Mouse (Mus musculus) naive thymus-derived CD4-positive, alpha-beta T cell, adult 2 months (primary cell): ENCODE measurements around the gene Vdr.

Experiments
- DNase-seq: peaks from one replicate; pipeline ENCODE4 v3.0.0-alpha.2; 2011; ENCODE audit warnings: low read depth

The Vdr gene

DNA sequence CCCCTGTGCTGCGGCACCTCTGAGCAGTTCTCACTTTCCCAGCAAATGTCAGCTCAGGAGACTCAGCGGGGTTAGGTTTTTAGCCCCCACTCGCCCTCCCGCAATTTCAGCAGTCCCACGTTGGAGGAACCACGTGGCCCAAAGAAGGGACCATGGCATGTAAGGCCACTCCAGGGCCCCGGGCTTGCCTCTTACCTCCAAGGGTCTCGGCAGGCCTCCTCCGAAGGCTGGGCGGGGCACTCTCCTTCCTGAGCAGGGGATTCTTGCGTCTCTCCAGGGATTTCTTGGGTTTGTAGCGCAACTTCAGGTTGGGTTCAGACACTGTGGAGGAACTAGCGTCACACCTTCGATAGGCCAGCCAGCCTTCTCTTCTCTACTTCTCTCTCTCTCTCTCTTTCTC is 101.2 kb downstream of the Vdr start:
- DNase-seq = no peak

DNA sequence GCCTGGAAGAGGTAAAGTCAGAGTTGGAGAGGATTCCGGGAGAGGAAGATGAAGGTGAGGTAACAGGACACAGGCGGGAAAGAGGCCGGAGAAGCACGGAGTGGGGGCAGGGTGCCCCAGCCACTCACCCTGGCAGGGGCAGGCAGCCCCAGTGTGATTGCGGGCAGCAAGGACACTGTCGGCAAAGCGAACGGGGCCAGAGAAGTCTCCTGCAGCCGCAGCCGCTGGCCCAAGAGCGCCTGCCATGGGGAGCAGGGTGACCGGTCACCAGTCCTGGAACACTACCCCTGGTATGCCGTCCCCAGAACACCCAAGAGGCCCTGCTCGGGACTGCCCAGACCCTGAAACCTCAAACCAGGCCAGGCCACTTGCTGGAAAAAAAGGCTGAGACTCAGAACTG is 101.9 kb downstream of the Vdr start:
- no peak for DNase-seq

DNA sequence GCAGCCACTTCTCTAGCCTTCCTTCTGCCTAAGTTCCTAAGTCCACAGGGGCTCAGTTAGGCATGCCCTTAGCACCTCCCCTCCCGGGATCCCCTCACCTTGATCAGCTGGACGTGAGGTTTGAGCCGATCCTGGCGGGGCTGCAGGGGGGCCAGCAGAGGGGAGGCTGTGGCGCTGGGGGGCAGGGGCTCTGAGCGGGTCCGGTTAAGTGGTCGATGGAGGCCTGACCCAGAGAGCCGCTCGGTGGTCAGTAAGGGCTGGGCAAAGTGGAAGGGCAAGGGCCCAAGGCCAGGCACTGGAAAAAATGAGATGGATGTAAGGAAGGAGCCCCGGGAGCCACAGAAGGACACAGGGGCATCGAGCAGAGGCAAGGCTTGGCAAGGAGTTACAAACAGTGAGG is 102.6 kb downstream of the Vdr start:
- no peak for DNase-seq
